12 mouse cellular contexts compared by ENCODE assay signal in genomic region chr4:105648820-105649446, GRCm38 (mm10).
DNase-seq lines count a peak whose midpoint lies in the region; ATAC-seq lines count a peak whose summit lies in the region.
"Had no signal": no experiment of that assay in that cellular context is flagged by ENCODE, and none has a peak within 500 bp of the region (broad histone marks: within the 10 kb centered on the region; RNA-seq: fewer than 3 reads in every experiment).

No protein-coding gene starts in this region.

- 27% methylated on average over 7 of the region's 7 CpGs for WGBS in hindbrain, embryonic 13.5 days
- 37% methylated on average over 7 of the region's 7 CpGs for WGBS in midbrain, embryonic 16.5 days

- H3K4me3 ChIP-seq in hindbrain, embryonic 13.5 days, result no peak overlapping the region
- no peak overlapping the region for H3K4me3 ChIP-seq in midbrain, embryonic 16.5 days (ENCODE audit: low read depth, low read length)
- H3K4me3 ChIP-seq: heart, embryonic 10.5 days; limb, embryonic 12.5 days had no signal

- no peaks in the 10 kb centered on the region for H3K36me3 ChIP-seq in hindbrain, embryonic 13.5 days
- H3K36me3 ChIP-seq in midbrain, embryonic 16.5 days (ENCODE audit: control insufficient read depth, insufficient read depth, low read length), result no peaks in the 10 kb centered on the region
- H3K36me3 ChIP-seq: heart, embryonic 10.5 days; limb, embryonic 12.5 days had no signal

- H3K27ac ChIP-seq in hindbrain, embryonic 13.5 days, result peak overlapping the region; percentile 25; the same call in 1 of the 2 replicates
- H3K27ac ChIP-seq in midbrain, embryonic 16.5 days (ENCODE audit: low read length), result no peak overlapping the region
- H3K27ac ChIP-seq: heart, embryonic 10.5 days; limb, embryonic 12.5 days had no signal

- peak; percentile 90 for ATAC-seq in hindbrain, embryonic 13.5 days (ENCODE audit: low FRiP score)
- peak; percentile 90 for ATAC-seq in midbrain, embryonic 16.5 days
- no peak for ATAC-seq in megakaryocyte, adult 5-6 weeks (ENCODE audit: poor library complexity, severe bottlenecking)

- peaks cover 15% of the 10 kb centered on the region for H3K4me1 ChIP-seq in hindbrain, embryonic 13.5 days (replicated peaks)
- no peaks in the 10 kb centered on the region for H3K4me1 ChIP-seq in midbrain, embryonic 16.5 days (ENCODE audit: control insufficient read depth, insufficient read depth, low read length)
- H3K4me1 ChIP-seq: heart, embryonic 10.5 days had no signal

- no peak overlapping the region for H3K4me2 ChIP-seq in hindbrain, embryonic 13.5 days
- no peak overlapping the region for H3K4me2 ChIP-seq in midbrain, embryonic 16.5 days (ENCODE audit: low read length)
- H3K4me2 ChIP-seq: limb, embryonic 12.5 days had no signal

- no peak overlapping the region for H3K9ac ChIP-seq in hindbrain, embryonic 13.5 days
- H3K9ac ChIP-seq in midbrain, embryonic 16.5 days (ENCODE audit: low read depth, low read length), result no peak overlapping the region
- H3K9ac ChIP-seq: limb, embryonic 12.5 days had no signal

- DNase-seq in brain, embryonic 18.5 days (ENCODE audit: low read depth, low spot score), result peak; percentile 10
- DNase-seq in embryo, embryonic 11 days, result peak; percentile 72
- no peak for DNase-seq in urinary bladder, postnatal 25 days (ENCODE audit: low spot score)
- DNase-seq in adrenal gland, adult 18-20 months (ENCODE audit: low spot score in 2 of 2), result no peak
- no peak for DNase-seq in cerebellum, adult 9-10 months
- DNase-seq: lung, adult 2 months; right cerebral cortex, postnatal 25 days had no signal

- H3K27me3 ChIP-seq in hindbrain, embryonic 13.5 days, result no peaks in the 10 kb centered on the region
- no peaks in the 10 kb centered on the region for H3K27me3 ChIP-seq in midbrain, embryonic 16.5 days (ENCODE audit: control insufficient read depth, insufficient read depth, low read depth, low read length)
- H3K27me3 ChIP-seq: limb, embryonic 12.5 days had no signal

- no peaks in the 10 kb centered on the region for H3K9me3 ChIP-seq in hindbrain, embryonic 13.5 days
- no peaks in the 10 kb centered on the region for H3K9me3 ChIP-seq in midbrain, embryonic 16.5 days (replicated peaks; ENCODE audit: control insufficient read depth, low read length, poor library complexity, severe bottlenecking)
- H3K9me3 ChIP-seq: heart, embryonic 10.5 days; limb, embryonic 12.5 days had no signal

Comparison
In these comparisons a context has a peak if more than half of its experiments do, and no peak if none do; other contexts are left out.
1. DNase-seq: peak in brain, embryonic 18.5 days (single experiment) and embryo, embryonic 11 days (single experiment); none in urinary bladder, postnatal 25 days (single experiment), adrenal gland, adult 18-20 months (0 of 2) and cerebellum, adult 9-10 months (single experiment).